Mouse (Mus musculus): ENCODE data around the gene Agpat2. TPM values are rescaled to one million over a fixed set of nuclear protein-coding genes. Genes with fewer than 3 reads are reported as not detected.
A peak's percentile ranks its signal among the peaks of the same experiment; 100 is the strongest.

Gene Agpat2
- polyA plus RNA-seq, 1 experiment from 2014 or later: 215 TPM

DNA sequence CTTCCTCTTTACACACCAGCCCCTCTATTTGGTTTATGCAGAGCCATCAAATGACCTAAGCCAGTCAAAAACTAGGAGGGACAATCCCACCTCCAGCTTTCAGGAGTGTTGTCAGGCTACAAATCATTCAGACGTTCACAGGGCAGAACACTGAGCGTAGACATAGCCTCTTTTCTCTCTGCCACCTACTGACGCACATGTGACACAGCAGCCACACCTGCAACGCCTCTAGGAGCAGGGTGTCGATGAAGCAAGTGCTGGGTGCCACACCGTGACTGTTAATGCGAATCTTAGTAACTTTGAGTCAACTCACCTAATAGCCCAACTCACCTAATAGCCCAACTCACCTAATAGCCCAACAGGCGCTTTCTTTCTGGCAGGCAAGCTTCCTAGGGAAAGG, 34.9 kb upstream of the Agpat2 start:
- DNase-seq (peak; percentile 71), ATAC-seq (peak; percentile 79)
- Histone ChIP-seq H3K9me3 (ENCODE audit: low read length) (no peaks in the 10 kb centered on the region), H3K27ac (ENCODE audit: low read depth) (peak overlapping the region; percentile 86), H3K9ac (replicated peaks) (peak overlapping the region; percentile 95), H3K4me3 (ENCODE audit: low read depth, low read length) (peak overlapping the region; percentile 82), H3K36me3 (replicated peaks; ENCODE audit: insufficient read depth, low read length) (peaks cover 33% of the 10 kb centered on the region), H3K4me2 (ENCODE audit: low read depth, low read length) (peak overlapping the region; percentile 79), H3K27me3 (ENCODE audit: insufficient read depth, low read length) (no peaks in the 10 kb centered on the region), H3K4me1 (ENCODE audit: insufficient read depth) (peaks cover 24% of the 10 kb centered on the region)
- 4% methylated on average over 8 of the region's 8 CpGs for WGBS (ENCODE audit: insufficient replicate concordance)
- no peak for TF ChIP-seq EP300 (IDR thresholded peaks at IDR 0.05; ENCODE audit: low read depth)
- TF ChIP-seq CTCF (IDR thresholded peaks at IDR 0.05; ENCODE audit: low read depth): peak; percentile 79

DNA sequence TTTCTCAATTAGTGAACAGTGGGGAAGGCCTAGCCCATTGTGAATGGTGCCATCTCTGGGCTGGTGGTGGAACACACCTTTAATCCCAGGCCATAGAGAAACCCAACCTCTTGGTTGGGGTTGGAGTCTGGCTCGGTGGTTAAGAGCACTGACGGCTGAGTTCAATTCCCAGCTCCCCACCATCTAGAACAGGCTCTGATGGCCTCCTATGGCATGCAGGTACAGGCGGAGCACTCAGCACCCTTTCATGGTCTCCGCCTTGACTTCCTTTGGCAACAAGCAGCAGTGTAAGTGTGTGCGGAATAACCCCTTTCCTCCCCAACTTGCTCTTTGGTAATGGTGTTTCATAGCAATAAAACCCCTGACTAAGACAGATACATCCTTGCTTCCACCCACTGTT, 34.4 kb upstream of the Agpat2 start:
- H3K9ac ChIP-seq (replicated peaks): peak overlapping the region; percentile 95
- peaks cover 24% of the 10 kb centered on the region for H3K4me1 ChIP-seq (ENCODE audit: insufficient read depth)
- H3K4me2 ChIP-seq (ENCODE audit: low read depth, low read length): peak overlapping the region; percentile 79
- peak overlapping the region; percentile 82 for H3K4me3 ChIP-seq (ENCODE audit: low read depth, low read length)
- DNase-seq: no peak
- H3K27me3 ChIP-seq (ENCODE audit: insufficient read depth, low read length): no peaks in the 10 kb centered on the region
- no peaks in the 10 kb centered on the region for H3K9me3 ChIP-seq (ENCODE audit: low read length)
- H3K36me3 ChIP-seq (replicated peaks; ENCODE audit: insufficient read depth, low read length): peaks cover 33% of the 10 kb centered on the region
- TF ChIP-seq EP300 (IDR thresholded peaks at IDR 0.05; ENCODE audit: low read depth): no peak
- H3K27ac ChIP-seq (ENCODE audit: low read depth): peak overlapping the region; percentile 86
- peak; percentile 9 for ATAC-seq
- 56% methylated on average over 5 of the region's 5 CpGs for WGBS (ENCODE audit: insufficient replicate concordance)

DNA sequence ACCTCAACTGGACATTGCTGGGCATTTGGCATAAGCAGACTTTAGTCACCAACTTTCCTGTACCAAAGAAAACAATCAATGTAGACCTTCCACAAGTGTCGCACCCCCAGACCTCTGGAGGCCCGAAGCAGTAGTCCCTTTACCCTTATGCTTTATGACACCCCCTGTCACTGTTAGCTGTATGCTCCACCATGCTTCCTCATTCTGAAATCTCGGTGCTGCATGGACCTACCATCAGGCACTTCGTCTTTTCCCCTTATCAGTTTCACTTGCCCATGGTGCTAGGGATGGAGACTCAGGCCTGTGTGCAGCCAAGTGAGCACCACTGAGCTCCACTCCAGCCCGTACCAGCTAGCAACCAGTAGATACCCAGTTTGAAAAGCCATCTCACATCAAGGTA, 33.8 kb upstream of the Agpat2 start:
- Histone ChIP-seq H3K4me3 (ENCODE audit: low read depth, low read length) (peak overlapping the region; percentile 82; the same call in 1 of the 2 replicates), H3K9me3 (ENCODE audit: low read length) (no peaks in the 10 kb centered on the region), H3K9ac (replicated peaks) (0 out of 2 replicates have a peak overlapping the region, but pooled peaks have one; percentile 3), H3K27ac (ENCODE audit: low read depth) (peak overlapping the region; percentile 86; the same call in 1 of the 2 replicates), H3K4me2 (ENCODE audit: low read depth, low read length) (peak overlapping the region; percentile 79), H3K36me3 (replicated peaks; ENCODE audit: insufficient read depth, low read length) (peaks cover 33% of the 10 kb centered on the region), H3K27me3 (ENCODE audit: insufficient read depth, low read length) (no peaks in the 10 kb centered on the region), H3K4me1 (ENCODE audit: insufficient read depth) (peaks cover 24% of the 10 kb centered on the region)
- 48% methylated on average over 5 of the region's 5 CpGs for WGBS (ENCODE audit: insufficient replicate concordance)
- no peak for ATAC-seq
- no peak for TF ChIP-seq CTCF (IDR thresholded peaks at IDR 0.05; ENCODE audit: low read depth)
- no peak for TF ChIP-seq EP300 (IDR thresholded peaks at IDR 0.05; ENCODE audit: low read depth)
- DNase-seq: no peak

DNA sequence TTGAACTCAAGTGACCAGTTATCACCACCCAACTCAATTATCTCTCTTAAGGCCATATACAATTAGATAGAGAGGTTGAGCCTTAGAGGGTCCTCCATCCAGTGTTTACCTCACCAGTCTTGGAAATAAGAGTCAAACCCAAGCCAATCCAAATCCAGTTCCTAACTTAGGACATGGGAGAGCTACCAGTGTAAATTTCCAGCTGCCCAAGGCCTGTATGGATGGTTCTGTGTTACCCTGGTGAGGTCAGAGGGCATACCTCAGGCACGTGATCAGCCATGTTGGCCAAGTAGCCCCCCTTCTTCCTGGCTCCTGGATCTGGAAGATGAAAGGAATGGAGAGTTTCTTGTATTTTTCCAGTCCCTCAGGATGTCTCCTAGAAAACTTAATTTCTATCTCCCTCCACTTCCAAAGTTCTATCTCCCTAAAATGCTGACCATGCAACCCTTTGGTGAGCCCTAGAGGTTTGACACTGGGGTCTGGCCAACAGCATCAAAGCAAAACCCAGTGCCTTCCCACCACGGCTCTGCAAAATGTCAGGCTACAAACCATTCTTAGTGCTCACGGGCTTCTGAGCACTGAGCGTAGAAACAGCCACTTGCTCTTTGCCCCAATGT, 33.2 kb upstream of the Agpat2 start:
- no peak overlapping the region for H3K27ac ChIP-seq (ENCODE audit: low read depth)
- no peaks in the 10 kb centered on the region for H3K27me3 ChIP-seq (ENCODE audit: insufficient read depth, low read length)
- H3K9me3 ChIP-seq (ENCODE audit: low read length): no peaks in the 10 kb centered on the region
- no peak overlapping the region for H3K4me3 ChIP-seq (ENCODE audit: low read depth, low read length)
- DNase-seq (no peak), ATAC-seq (no peak)
- H3K36me3 ChIP-seq (replicated peaks; ENCODE audit: insufficient read depth, low read length): peaks cover 33% of the 10 kb centered on the region
- TF ChIP-seq EP300 (IDR thresholded peaks at IDR 0.05; ENCODE audit: low read depth): no peak
- TF ChIP-seq CTCF (IDR thresholded peaks at IDR 0.05; ENCODE audit: low read depth): no peak
- H3K4me1 ChIP-seq (ENCODE audit: insufficient read depth): peaks cover 24% of the 10 kb centered on the region
- WGBS (ENCODE audit: insufficient replicate concordance): 70% methylated on average over 4 of the region's 4 CpGs
- H3K4me2 ChIP-seq (ENCODE audit: low read depth, low read length): peak overlapping the region; percentile 79; the same call in 1 of the 2 replicates
- H3K9ac ChIP-seq (replicated peaks): 0 out of 2 replicates have a peak overlapping the region, but pooled peaks have one; percentile 3

DNA sequence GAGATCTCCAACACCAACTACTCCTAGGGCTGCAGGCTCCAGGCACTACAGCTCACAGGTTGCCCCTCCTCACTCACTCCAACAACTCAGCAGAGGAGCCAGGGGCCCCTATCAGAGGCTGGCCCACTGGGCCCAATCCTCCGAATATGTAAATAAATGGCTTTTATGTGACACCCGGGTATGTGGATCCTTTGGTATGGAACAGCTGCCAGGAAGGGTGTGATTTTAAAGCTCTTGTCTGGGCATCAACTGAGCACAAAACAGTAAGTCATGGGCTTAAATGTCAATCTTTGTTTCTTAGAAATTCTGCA, 32.1 kb upstream of the Agpat2 start:
- ATAC-seq: no peak
- DNase-seq: no peak
- no peak overlapping the region for H3K9ac ChIP-seq (replicated peaks)
- peaks cover 24% of the 10 kb centered on the region for H3K4me1 ChIP-seq (ENCODE audit: insufficient read depth)
- no peak overlapping the region for H3K4me2 ChIP-seq (ENCODE audit: low read depth, low read length)
- no peaks in the 10 kb centered on the region for H3K27me3 ChIP-seq (ENCODE audit: insufficient read depth, low read length)
- no peaks in the 10 kb centered on the region for H3K9me3 ChIP-seq (ENCODE audit: low read length)
- H3K4me3 ChIP-seq (ENCODE audit: low read depth, low read length): no peak overlapping the region
- peaks cover 33% of the 10 kb centered on the region for H3K36me3 ChIP-seq (replicated peaks; ENCODE audit: insufficient read depth, low read length)
- H3K27ac ChIP-seq (ENCODE audit: low read depth): no peak overlapping the region
- no peak for TF ChIP-seq EP300 (IDR thresholded peaks at IDR 0.05; ENCODE audit: low read depth)
- TF ChIP-seq CTCF (IDR thresholded peaks at IDR 0.05; ENCODE audit: low read depth): no peak
- WGBS (ENCODE audit: insufficient replicate concordance): 67% methylated on average over 2 of the region's 2 CpGs

DNA sequence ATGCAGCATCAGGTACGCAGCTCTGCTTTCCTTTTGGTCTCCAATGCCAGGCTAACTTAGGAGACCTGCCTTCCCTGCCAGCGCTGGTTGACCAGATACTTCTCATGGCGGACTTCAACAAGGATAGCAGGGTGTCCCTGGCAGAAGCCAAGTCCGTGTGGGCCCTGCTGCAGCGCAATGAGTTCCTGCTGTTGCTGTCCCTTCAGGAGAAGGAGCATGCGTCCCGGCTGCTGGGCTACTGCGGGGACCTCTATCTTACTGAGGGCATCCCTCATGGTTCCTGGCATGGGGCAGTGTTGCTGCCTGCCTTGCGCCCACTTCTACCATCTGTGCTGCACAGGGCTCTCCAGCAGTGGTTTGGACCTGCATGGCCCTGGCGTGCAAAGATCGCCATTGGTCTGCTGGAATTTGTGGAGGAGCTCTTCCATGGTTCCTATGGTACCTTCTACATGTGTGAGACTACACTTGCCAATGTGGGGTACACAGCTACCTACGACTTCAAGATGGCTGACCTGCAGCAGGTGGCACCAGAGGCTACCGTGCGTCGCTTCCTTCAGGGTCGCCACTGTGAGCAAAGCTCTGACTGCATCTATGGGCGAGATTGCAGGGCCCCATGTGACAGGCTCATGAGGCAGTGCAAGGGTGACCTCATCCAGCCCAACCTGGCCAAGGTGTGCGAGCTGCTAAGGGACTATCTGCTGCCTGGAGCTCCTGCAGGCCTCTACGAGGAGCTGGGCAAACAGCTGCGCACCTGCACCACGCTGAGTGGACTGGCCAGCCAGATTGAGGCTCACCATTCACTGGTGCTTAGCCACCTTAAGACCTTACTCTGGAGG, 31.5 kb upstream of the Agpat2 start:
- Histone ChIP-seq H3K9ac (replicated peaks) (no peak overlapping the region), H3K4me2 (ENCODE audit: low read depth, low read length) (no peak overlapping the region), H3K36me3 (replicated peaks; ENCODE audit: insufficient read depth, low read length) (peaks cover 33% of the 10 kb centered on the region), H3K9me3 (ENCODE audit: low read length) (no peaks in the 10 kb centered on the region), H3K4me1 (ENCODE audit: insufficient read depth) (peaks cover 22% of the 10 kb centered on the region), H3K27me3 (ENCODE audit: insufficient read depth, low read length) (no peaks in the 10 kb centered on the region), H3K4me3 (ENCODE audit: low read depth, low read length) (no peak overlapping the region), H3K27ac (ENCODE audit: low read depth) (no peak overlapping the region)
- TF ChIP-seq CTCF (IDR thresholded peaks at IDR 0.05; ENCODE audit: low read depth): no peak
- TF ChIP-seq EP300 (IDR thresholded peaks at IDR 0.05; ENCODE audit: low read depth): no peak
- DNase-seq: no peak
- WGBS (ENCODE audit: insufficient replicate concordance): 75% methylated on average over 21 of the region's 21 CpGs
- no peak for ATAC-seq
